Mouse (Mus musculus): ENCODE measurements at regions not wholly inside any gene's neighbourhood (a gene's known extent, or its start where the extent isn't known, plus 50 kb on each side); places are given as distances from the start of the nearest gene placed in this dataset.
"Not testable (repeated sequence)": the region's sequence is repeated elsewhere in the genome, so short reads cannot be mapped to it uniquely, and the experiment has no call there.

DNA sequence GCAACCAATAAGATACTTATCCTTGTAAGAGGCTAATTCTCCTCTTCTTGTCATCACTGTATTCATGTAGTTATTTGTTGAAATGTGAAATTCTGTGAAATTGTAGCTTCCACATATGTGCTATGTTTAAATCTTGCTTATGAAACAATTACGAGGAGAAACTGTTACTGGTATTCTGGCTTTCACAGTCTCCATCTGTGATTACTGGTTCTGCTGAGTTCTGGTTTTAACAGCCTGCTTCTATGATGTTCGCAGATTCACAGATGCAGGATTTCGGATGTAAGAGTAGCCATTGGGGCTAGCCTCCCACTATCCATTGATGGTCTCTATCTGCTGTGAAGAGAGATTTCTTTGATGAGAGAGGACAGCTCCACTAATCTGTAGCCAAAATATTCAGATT, 1067.2 kb upstream of the Aga start:
- DNase-seq = no peak

DNA sequence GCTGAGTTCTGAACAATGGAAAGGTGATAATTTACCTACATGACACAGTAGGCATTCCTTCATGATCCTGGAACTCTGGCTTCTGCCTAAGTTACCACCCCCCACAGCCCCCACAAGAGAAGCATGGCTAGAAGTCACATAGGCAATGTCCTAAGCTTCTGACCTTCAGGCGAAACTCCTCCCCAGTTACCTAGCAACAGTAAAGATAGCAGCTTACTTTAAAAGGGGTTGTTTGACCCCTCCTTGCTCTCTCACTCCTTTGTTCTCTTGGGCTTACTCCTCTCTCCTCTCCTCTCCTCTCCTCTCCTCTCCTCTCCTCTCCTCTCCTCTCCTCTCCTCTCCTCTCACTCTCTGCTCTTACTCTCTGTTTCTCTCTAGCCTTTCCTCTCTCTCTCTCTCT, 1059.8 kb upstream of the Aga start:
- DNase-seq = not testable (repeated sequence)

DNA sequence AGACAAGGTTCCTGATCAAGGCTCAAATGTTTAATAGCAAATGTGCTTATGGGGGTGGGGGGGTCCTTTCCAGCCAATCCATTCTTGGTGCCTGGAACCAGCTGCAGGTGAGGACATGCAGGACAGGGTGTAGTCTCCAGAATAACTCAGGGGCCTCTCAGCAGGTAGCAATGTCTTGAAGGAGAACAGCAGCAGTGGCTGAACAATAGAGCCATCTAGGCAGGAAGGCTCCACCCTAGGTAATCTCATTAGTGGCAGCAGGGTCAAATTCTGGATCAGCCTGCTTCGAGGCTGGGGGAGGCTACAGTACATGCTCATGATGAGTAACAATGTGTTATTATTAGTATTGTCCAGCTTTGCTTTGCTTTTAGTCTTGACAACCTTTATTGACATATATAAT, 1055.9 kb upstream of the Aga start:
- no peak for DNase-seq

DNA sequence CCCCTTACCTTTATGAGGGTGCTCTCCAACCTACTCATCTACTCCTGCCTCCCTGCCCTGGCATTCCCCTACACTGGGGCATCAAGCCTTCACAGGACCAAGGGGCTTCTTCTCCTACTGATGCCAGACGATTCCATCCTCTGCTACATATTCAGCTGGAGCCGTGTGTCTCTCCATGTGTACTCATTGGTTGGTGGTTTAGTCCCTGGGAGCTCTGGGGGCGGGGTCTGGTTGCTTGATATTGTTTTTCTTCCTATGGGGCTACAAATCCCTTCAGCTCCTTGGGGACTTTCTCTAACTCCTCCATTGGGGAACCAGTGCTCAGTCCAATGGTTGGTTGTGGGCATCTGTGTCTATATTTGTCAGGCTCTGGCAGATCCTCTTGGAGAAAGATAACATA, 1055.3 kb upstream of the Aga start:
- DNase-seq = no peak

DNA sequence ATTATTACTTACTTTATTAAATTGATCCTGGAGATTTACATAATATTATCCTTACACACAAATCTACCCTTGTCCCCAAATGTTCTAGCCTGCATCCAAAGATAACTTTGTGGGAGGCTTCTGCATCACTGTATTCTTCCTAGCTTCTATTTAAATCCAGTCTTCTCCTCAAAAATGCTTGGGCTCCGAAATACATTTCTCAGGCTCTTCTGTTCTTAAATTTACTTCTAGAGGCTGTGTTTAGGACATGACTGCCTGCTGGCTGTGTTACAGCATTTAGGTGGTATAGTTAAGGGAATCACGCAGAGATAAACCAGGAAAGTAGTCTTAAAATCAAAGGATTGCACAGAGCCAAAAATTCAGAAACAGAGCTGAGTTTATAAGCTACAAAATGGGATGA, 1009.1 kb upstream of the Aga start:
- no peak for DNase-seq

DNA sequence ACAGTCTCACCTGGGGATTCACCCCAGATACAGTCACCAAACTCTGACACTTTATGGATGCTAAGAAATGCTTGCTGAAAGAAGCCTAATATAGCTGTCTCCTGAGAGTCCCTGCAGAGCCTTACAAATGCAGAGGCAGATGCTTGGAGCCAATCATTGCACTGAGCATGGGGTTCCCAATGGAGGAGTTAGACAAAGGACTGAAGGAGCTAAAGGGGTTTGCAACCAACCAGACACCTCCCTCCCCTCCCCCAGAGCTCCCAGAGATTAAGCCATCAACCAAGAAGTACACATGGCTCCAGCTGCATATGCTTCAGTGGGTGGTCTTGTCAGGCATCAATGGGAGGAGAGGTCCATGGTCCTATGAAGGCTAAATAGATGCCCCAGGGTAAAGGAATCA, 999.7 kb upstream of the Aga start:
- no peak for DNase-seq

DNA sequence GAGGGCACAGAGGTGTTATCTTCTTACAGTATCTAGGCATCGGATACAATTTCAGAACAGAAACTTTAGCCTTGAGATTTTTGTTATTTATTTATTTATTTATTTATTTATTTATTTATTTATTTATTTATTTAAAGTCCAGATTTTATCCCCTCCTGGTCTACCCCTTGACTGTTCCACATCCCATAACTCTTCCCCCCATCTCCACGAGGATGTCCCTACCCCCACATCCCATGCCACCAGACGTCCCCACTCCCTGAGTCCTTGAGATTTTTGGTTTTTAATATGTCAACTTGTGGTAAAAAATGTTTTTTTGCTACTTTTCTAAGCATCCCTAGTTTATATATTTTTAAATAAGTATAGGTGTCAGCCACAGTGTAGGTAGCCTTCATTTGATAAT, 968.2 kb upstream of the Aga start:
- DNase-seq = no peak

DNA sequence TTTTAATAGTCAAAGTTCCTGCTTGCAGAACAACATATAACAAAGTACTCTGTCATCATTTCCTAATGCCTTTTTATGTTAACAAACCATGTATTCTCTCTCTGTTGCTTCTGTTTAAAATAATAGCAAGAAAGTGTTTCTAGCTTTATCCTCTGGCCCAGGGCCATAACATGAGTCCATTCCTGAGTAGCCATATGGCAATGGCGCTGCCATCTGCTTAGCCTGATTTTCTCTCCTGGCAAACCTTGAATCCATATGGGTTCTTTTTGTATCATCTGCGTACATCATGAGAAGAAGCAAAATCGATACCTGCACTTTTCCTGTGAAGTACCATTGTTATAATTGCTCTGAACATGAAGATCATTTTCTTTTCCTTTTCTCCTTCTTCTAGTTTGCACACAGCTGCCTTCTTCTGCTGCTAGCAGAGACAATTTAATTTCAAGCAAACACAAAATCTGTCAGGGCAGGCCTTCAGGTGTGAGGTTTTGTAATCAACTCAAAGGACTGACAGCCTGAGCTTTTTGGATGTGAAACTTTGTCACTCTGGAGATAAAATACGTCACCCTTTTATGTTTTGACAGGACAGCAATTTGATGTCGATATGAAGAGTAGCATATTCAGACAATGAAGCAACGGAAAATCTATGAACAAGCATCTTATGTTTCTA, 940.2 kb upstream of the Aga start:
- peak; percentile 78 for DNase-seq
